Mouse (Mus musculus) skeletal muscle tissue, adult 2 months (tissue): ENCODE measurements around the gene AU022252.
"Not testable (repeated sequence)": the region's sequence is repeated elsewhere in the genome, so short reads cannot be mapped to it uniquely, and the experiment has no call there.

Source experiments
- DNase-seq: peaks from one replicate; pipeline ENCODE4 v3.0.0-alpha.2; 2012; ENCODE audit warnings: low read depth, low spot score

Gene AU022252

GRCm38 (mm10) chr4:119232410-119233255 is at the start of gene AU022252, which contains the start of gene P3h1:
Gene AU022252, minus strand, starts transcription at chr4:119232712.
Gene P3h1, plus strand, starts transcription at chr4:119232915.
- DNase-seq = peak; percentile 99

DNA sequence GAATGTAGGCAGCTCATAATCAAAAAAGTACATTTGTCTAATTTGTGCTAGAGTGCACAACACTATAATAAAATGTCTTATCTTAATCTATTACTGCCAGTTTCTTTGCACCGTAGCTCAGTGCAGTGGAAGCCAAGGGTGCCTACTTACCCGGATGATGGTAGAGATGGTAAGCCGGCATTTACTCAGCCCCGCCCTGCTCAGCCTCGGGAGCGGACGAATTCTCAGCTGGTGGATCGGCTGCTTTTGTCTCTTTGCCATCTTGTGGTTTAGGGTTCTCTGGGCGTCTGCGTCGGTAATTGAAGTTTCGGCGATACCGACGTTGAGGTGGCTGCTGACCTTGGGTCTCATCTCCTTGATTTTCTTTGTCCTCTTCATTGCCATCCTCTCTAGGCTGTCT is 46.3 kb upstream of the AU022252 start:
- DNase-seq = not testable (repeated sequence)

DNA sequence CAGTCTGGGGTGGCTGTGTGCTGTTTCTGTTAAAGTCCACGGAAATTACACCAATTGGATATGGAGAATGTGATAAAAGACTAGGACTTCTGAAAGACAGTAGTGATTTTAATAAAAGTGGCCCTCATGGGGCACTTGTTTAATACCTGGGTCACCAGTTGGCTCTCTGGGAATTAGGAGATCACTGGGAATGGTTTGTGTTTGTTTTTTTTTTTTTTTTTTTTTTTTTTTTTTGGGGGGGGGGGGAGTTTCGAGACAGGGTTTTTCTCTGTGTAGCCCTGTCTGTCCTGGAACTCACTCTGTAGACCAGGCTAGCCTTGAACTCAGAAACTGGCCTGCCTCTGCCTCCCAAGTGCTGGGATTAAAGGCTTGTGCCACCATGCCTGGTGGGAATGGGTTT is 43.2 kb upstream of the AU022252 start:
- DNase-seq = no peak

- DNase-seq = peak; percentile 27
Measured at GRCm38 (mm10) chr4:119275226-119275625, 42.7 kb upstream of the AU022252 start.

- peak; percentile 34 for DNase-seq
Measured at GRCm38 (mm10) chr4:119274627-119275026, 42.1 kb upstream of the AU022252 start.

GRCm38 (mm10) chr4:119266606-119267005 is 34.1 kb upstream of the AU022252 start:
- no peak for DNase-seq

- DNase-seq = no peak
Measured at GRCm38 (mm10) chr4:119263459-119263858, 30.9 kb upstream of the AU022252 start.

GRCm38 (mm10) chr4:119262483-119262882 is 30.0 kb upstream of the AU022252 start:
- DNase-seq = no peak

DNA sequence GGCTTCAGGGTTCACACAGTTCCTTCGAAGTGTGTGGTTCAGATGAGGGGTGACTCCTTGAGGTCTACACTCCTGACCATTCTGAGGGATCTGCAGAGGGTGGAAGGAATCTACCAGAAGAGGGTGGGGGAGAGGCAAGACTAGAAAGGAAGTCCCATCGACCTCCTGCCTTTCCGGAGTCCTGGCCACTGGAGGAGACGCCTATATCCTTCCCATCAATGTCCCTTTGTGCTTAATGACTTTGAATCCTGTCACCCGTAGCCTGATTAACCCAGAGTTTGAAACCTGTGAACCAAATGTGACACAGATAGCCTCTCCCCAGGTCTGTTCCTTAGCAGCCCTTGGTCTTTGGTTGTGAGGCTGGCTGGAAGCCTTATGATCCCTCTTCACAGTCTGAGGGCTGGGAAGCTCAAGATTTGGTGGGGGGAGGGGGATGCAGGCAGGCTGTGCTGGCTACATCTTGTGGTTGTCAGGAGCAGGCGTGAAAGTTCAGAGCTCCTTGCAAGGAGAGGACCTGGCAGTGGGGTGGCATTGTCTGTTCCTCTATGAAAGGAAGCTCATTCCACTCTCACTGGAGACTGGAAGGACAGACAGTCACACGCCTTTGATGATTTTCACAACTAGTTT is 28.7 kb upstream of the AU022252 start:
- DNase-seq = no peak

- DNase-seq = no peak
Measured at GRCm38 (mm10) chr4:119259344-119260254, 27.1 kb upstream of the AU022252 start.

DNA sequence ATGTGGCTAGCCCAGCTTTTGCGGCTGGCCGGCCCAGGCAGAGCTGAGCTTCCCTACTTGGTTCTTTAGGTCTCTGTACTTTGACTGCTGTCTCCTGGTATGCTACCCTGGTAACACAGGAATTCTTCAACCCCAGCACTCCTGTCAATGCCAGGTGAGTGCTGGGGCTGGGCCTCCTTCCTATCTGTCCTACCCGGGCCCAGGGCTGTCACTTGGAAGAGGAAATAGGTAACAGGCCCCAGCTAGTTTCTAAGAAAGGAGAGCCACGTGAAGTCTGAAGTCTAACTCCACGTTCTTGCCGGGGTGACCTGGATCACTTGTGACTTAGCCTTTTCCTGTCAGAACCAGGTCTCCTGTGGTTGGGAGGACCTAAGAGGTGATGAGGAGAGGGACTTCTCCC is 24.6 kb upstream of the AU022252 start:
- no peak for DNase-seq

DNA sequence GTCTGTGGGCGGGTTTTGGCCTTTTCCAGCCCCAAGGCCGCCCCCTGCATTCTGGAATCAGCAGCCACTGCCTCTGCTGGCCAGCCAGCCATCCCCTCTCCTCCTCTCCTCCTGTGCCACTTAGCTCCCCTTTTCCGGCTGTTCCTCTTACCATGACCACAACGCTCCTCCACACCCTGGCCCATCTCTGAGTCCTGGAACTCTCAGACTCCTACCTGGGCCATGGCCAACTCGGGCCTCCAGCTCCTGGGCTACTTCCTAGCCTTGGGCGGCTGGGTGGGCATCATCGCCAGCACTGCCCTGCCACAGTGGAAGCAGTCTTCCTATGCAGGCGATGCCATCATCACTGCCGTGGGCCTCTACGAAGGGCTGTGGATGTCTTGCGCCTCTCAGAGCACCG is 22.8 kb upstream of the AU022252 start, which contains the start of gene Cldn19:
TSS of gene Cldn19 (plus strand) at position 64 of the 400 bp plus-strand sequence.
- no peak for DNase-seq

- DNase-seq = no peak
Measured at GRCm38 (mm10) chr4:119254012-119254618, 21.6 kb upstream of the AU022252 start.

- DNase-seq = no peak
Measured at GRCm38 (mm10) chr4:119252025-119252808, 19.7 kb upstream of the AU022252 start.

- DNase-seq = no peak
Measured at GRCm38 (mm10) chr4:119248407-119248965, 16.0 kb upstream of the AU022252 start.

DNA sequence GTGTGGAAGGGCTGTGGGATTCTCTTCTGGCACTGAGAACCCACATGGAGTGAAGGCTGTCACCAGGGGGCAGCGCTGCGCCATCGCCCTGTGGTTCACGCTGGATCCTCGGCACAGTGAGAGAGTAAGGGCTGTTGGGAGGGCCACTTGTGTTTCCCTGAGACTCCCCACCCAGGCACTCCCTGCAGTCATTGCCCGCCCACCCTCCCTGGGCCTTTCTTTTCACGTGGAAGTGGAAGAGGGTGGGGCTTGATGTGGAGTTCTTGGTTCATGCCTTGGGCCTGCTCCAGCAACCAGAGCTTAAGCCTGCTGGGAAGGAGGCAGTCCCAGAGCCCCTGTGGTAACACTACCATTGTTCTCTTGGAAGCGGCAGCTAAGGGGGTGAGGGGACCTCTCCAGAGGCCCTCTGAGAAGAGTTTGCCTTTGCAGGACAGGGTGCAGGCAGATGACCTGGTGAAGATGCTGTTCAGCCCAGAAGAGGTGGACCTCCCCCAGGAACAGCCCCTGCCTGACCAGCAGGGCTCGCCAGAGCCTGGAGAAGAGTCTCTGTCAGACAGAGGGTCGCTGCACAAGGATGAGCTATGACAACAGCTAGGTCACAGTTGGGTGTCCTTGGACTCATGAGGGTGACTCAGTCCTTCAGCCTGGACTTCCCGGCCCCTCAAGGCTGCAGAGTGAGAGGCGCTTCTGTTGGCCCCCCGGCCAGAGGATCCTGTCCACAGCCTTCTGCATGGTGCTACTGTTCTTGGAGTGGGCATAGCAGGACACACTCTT is 15.1 kb upstream of the AU022252 start:
- peak; percentile 44 for DNase-seq

- no peak for DNase-seq
Measured at GRCm38 (mm10) chr4:119246688-119247225, 14.2 kb upstream of the AU022252 start.

- no peak for DNase-seq
Measured at GRCm38 (mm10) chr4:119245961-119246360, 13.4 kb upstream of the AU022252 start.

DNA sequence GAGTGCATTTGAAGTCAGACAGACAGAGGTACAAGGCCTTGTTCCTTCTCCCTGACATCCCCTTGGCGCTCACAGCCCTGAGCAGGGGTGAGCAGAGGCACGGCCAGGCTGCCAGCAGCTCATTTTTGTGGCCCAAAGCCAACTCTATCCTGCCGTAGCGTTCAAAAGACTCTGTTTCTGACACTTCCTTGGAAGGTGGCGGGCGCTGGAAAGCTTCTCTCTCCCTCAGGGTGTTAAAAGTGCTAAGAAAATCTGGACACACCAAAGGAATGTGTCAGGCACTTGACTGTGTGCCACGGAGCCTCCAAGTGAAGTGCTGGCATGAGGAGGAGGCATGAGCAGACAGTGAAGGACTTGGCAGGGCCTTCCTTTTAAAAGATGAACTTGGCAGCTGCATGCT is 13.0 kb upstream of the AU022252 start:
- no peak for DNase-seq
